Mouse (Mus musculus) Muller cell, postnatal 12 days (primary cell): ENCODE measurements around the gene Dnajb5.
A peak's percentile ranks its signal among the peaks of the same experiment; 100 is the strongest.

Source experiments
- DNase-seq: peaks from one replicate; pipeline ENCODE4 v3.0.0-alpha.2; 2015; ENCODE audit errors: inconsistent ontology term

Dnajb5 gene

GRCm38 (mm10) chr4:42944185-42944584 lies 5.4 kb upstream of the Dnajb5 start:
- DNase-seq, result no peak

- DNase-seq, result no peak
These were observed 4.6 kb upstream of the Dnajb5 start for GRCm38 (mm10) chr4:42945043-42945442.

- DNase-seq, result no peak
These were observed 4.2 kb upstream of the Dnajb5 start for GRCm38 (mm10) chr4:42945445-42945844.

GRCm38 (mm10) chr4:42945952-42946351 lies 3.7 kb upstream of the Dnajb5 start:
- DNase-seq, result no peak

GRCm38 (mm10) chr4:42946733-42947290 lies 2.8 kb upstream of the Dnajb5 start:
- DNase-seq, result no peak

- no peak for DNase-seq
These were observed 1.1 kb upstream of the Dnajb5 start for GRCm38 (mm10) chr4:42948527-42948926.

GRCm38 (mm10) chr4:42949051-42949675 lies 451 bp upstream of the Dnajb5 start:
- DNase-seq, result no peak

GRCm38 (mm10) chr4:42950065-42950558 lies 498 bp downstream of the Dnajb5 start:
- DNase-seq, result peak; percentile 98

- no peak for DNase-seq
These were observed 1.9 kb downstream of the Dnajb5 start for GRCm38 (mm10) chr4:42951206-42952195.

GRCm38 (mm10) chr4:42952563-42952962 lies 2.9 kb downstream of the Dnajb5 start:
- no peak for DNase-seq

- peak; percentile 86 for DNase-seq
These were observed 4.0 kb downstream of the Dnajb5 start for GRCm38 (mm10) chr4:42953435-42954094.

GRCm38 (mm10) chr4:42954297-42954696 lies 4.7 kb downstream of the Dnajb5 start:
- DNase-seq, result peak; percentile 76

- DNase-seq, result no peak
These were observed 5.6 kb downstream of the Dnajb5 start for GRCm38 (mm10) chr4:42955200-42955599.

GRCm38 (mm10) chr4:42956581-42956980 lies 7.0 kb downstream of the Dnajb5 start:
- no peak for DNase-seq

GRCm38 (mm10) chr4:42957306-42957705 lies 7.7 kb downstream of the Dnajb5 start:
- DNase-seq, result no peak

GRCm38 (mm10) chr4:42957979-42958378 lies 8.4 kb downstream of the Dnajb5 start:
- DNase-seq, result no peak

GRCm38 (mm10) chr4:42958942-42959341 lies 9.3 kb downstream of the Dnajb5 start:
- DNase-seq, result no peak

GRCm38 (mm10) chr4:42959382-42959781 lies 9.8 kb downstream of the Dnajb5 start:
- DNase-seq, result no peak

GRCm38 (mm10) chr4:42961592-42961991 lies 12.0 kb downstream of the Dnajb5 start:
- peak; percentile 40 for DNase-seq

GRCm38 (mm10) chr4:42963480-42963879 lies 13.9 kb downstream of the Dnajb5 start:
- no peak for DNase-seq

- DNase-seq, result peak; percentile 24
These were observed 15.6 kb downstream of the Dnajb5 start for GRCm38 (mm10) chr4:42965039-42965719.
